Mouse (Mus musculus) liver, embryonic 11.5 days (tissue): ENCODE measurements around the gene Tubb4a. TPM values are rescaled to one million over a fixed set of nuclear protein-coding genes. Genes with fewer than 3 reads are reported as not detected.
A peak's percentile ranks its signal among the peaks of the same experiment; 100 is the strongest.

ENCODE experiments used
- ATAC-seq: fragments of 200-750 bp; cut with Nextera tagmentation; replicated peaks from 2 replicates; pipeline ENCODE4 v1.8.0; 2017; ENCODE audit warnings: moderate number of reproducible peaks, mild to moderate bottlenecking, moderate TSS enrichment, moderate library complexity; ENCODE audit not compliant: low FRiP score
- DNase-seq: peaks from one replicate; pipeline ENCODE4 v3.0.0-alpha.2; 2017; ENCODE audit warnings: low spot score
- H3K27ac ChIP-seq: fragments of 300-500 bp; sonication (generic); 2 replicates; pipeline ENCODE4 v1.5.1; 2014; ENCODE audit warnings: mild to moderate bottlenecking, low read depth, low read length, control low read depth
- H3K27me3 ChIP-seq: fragments of 300-500 bp; sonication (generic); replicated peaks from 2 replicates; pipeline ENCODE4 v1.6.1; 2014; ENCODE audit warnings: low read length, mixed read lengths; ENCODE audit not compliant: control insufficient read depth, insufficient read depth
- H3K36me3 ChIP-seq: fragments of 300-500 bp; sonication (generic); 2 replicates; pipeline ENCODE4 v1.6.1; 2014; ENCODE audit warnings: mild to moderate bottlenecking, low read length, moderate library complexity, mixed read lengths; ENCODE audit not compliant: control insufficient read depth, insufficient read depth
- H3K4me1 ChIP-seq: fragments of 300-500 bp; sonication (generic); replicated peaks from 2 replicates; pipeline ENCODE4 v1.6.1; 2014; ENCODE audit warnings: low read length, mixed read lengths; ENCODE audit not compliant: control insufficient read depth, insufficient read depth
- H3K4me2 ChIP-seq: fragments of 300-500 bp; sonication (generic); 2 replicates; pipeline ENCODE4 v1.6.1; 2014; ENCODE audit warnings: mild to moderate bottlenecking, control low read depth, moderate library complexity
- H3K4me3 ChIP-seq: fragments of 300-500 bp; sonication (generic); 2 replicates; pipeline ENCODE4 v1.5.1; 2014; ENCODE audit warnings: low read depth, low read length, control low read depth
- H3K9ac ChIP-seq: fragments of 300-500 bp; sonication (generic); 2 replicates; pipeline ENCODE4 v1.6.1; 2014; ENCODE audit warnings: low read depth, low read length, control low read depth
- H3K9me3 ChIP-seq: fragments of 300-500 bp; sonication (generic); 2 replicates; pipeline ENCODE4 v1.6.1; 2016; ENCODE audit warnings: low read length, inconsistent platforms, mixed read lengths; ENCODE audit not compliant: control insufficient read depth
- WGBS: fragments of 180-500 bp; shearing (Covaris S2); extraction: QIAGEN DNeasy Blood & Tissue Kit; methylation state at CpG from one replicate; pipeline ENCODE4 v1.1.7; 2014; 5-methylcytosine and 5-hydroxymethylcytosine counted together
- polyA plus RNA-seq: library from polyadenylated mRNA; unstranded; fragments of >200 nt; fragmentation: Nextera tagmentation; extraction: Ambion mirVana; gene quantifications from 2 replicates; pipeline ENCODE4 v1.2.1, GENCODE M21; 2014

Gene Tubb4a
- polyA plus RNA-seq, 1 experiment from 2014 or later = 5.0 TPM

DNA sequence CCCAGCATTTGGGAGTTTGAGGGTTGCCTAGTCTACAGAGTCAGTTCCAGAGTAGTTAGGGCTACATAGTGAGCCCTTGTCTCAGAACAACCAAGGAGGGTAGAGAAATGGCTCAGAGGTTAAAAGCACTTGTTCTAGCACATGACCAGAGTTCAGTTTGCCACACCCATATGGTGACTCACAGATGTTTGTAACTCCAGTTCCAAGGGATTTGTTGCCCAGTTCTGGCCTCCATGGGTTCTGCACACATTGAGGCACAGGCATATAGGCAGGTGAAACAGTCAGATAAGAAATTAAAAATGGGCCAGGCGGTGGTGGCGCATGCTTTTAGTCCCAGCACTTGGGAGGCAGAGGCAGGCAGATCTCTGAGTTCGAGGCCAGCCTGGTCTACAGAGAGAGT is 6.6 kb upstream of the Tubb4a start:
- no peaks in the 10 kb centered on the region for H3K9me3 ChIP-seq
- H3K9ac ChIP-seq = no peak overlapping the region
- no peak overlapping the region for H3K4me3 ChIP-seq
- DNase-seq (no peak), ATAC-seq (no peak)
- H3K4me1 ChIP-seq = 0 out of 2 replicates have a peak, but pooled peaks cover 5% of the 10 kb centered on the region
- peaks cover 5% of the 10 kb centered on the region for H3K27me3 ChIP-seq
- no peaks in the 10 kb centered on the region for H3K36me3 ChIP-seq
- 80% methylated on average over 3 of the region's 3 CpGs for WGBS
- no peak overlapping the region for H3K27ac ChIP-seq
- H3K4me2 ChIP-seq = no peak overlapping the region

DNA sequence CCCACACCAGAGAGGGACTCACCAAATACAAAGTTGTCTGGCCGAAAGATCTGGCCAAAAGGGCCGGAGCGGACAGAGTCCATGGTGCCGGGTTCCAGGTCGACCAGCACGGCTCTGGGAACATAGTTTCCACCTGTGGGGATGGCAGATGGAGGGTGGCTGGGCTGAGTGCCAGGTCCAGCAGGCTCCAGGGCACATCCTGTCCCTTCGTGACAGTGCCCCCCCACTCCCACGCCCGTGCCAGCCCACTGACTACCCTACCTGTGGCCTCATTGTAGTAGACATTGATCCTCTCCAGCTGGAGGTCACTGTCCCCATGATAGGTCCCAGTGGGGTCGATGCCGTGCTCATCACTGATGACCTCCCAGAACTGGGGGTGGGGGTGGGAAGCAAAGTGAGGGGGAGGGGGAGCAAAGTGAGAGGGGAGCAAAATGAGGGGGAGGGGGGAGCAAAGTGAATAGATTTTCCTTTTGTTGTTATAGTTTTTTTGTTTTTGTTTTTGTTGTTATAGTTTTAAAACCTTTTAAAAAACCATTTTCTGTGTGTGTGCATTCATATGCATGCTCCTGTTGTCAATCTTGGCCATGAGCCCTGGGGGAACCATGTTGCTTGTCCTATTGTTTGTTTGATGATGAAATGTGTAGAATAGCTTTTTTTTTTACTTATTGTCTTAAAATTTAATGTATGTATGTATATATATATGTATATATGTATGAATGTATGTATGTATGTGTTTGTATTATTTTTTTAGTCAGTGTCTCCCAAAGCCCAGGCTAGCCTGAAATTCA is 1.4 kb downstream of the Tubb4a start:
- Histone ChIP-seq H3K36me3 (no peaks in the 10 kb centered on the region), H3K4me3 (no peak overlapping the region), H3K9ac (no peak overlapping the region), H3K4me1 (peaks cover 2% of the 10 kb centered on the region; the same call in 1 of the 2 replicates), H3K27me3 (peaks cover 21% of the 10 kb centered on the region), H3K4me2 (no peak overlapping the region), H3K9me3 (no peaks in the 10 kb centered on the region), H3K27ac (no peak overlapping the region)
- DNase-seq = no peak
- 81% methylated on average over 11 of the region's 11 CpGs for WGBS
- no peak for ATAC-seq

DNA sequence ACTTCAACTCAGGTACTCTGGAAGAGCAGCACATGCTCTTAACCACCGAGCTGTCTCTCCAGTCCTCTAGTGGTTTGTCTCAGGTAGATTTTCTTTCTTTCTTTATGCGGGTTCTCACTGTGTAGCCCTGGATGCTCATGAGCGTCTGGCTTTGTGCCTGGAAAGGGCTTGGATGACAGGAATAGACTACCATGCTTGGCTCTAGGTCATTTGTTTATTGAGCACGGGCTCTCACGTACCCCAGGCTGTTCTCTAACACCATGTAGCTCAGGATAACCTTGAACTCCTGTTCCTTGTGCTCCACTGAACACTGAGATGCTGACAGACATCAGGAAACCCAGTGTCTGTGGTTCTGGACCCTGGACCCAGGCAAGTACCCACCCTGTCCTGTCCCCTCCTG is 5.1 kb downstream of the Tubb4a start:
- Histone ChIP-seq H3K4me1 (peaks cover 8% of the 10 kb centered on the region), H3K27me3 (peaks cover 12% of the 10 kb centered on the region), H3K4me2 (no peak overlapping the region), H3K9me3 (no peaks in the 10 kb centered on the region), H3K4me3 (no peak overlapping the region), H3K27ac (no peak overlapping the region), H3K9ac (no peak overlapping the region), H3K36me3 (no peaks in the 10 kb centered on the region)
- ATAC-seq = no peak
- 83% methylated on average over 5 of the region's 5 CpGs for WGBS
- DNase-seq = no peak

DNA sequence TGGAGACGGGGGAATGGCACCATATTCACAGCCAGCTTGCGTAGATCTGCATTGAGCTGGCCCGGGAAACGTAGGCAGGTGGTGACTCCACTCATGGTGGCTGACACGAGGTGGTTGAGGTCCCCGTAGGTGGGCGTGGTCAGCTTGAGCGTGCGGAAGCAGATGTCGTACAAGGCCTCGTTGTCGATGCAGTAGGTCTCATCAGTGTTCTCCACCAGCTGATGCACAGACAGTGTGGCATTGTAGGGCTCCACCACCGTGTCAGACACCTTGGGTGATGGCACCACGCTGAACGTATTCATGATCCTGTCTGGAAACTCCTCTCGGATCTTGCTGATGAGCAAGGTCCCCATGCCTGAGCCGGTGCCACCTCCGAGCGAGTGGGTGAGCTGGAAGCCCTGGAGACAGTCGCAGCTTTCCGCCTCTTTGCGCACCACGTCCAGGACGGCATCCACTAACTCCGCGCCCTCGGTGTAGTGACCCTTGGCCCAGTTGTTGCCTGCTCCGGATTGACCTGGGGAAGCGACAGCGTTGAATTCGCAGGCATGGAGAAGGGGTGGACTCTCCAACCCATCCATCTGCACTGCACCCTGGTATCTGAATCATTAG is 6.2 kb downstream of the Tubb4a start:
- no peak overlapping the region for H3K4me2 ChIP-seq
- ATAC-seq (no peak), DNase-seq (no peak)
- no peak overlapping the region for H3K27ac ChIP-seq
- no peaks in the 10 kb centered on the region for H3K9me3 ChIP-seq
- 0 out of 2 replicates have a peak, but pooled peaks cover 3% of the 10 kb centered on the region for H3K27me3 ChIP-seq
- WGBS = 90% methylated on average over 31 of the region's 31 CpGs
- H3K9ac ChIP-seq = no peak overlapping the region
- H3K36me3 ChIP-seq = no peaks in the 10 kb centered on the region
- peaks cover 6% of the 10 kb centered on the region; the same call in 1 of the 2 replicates for H3K4me1 ChIP-seq
- H3K4me3 ChIP-seq = no peak overlapping the region

DNA sequence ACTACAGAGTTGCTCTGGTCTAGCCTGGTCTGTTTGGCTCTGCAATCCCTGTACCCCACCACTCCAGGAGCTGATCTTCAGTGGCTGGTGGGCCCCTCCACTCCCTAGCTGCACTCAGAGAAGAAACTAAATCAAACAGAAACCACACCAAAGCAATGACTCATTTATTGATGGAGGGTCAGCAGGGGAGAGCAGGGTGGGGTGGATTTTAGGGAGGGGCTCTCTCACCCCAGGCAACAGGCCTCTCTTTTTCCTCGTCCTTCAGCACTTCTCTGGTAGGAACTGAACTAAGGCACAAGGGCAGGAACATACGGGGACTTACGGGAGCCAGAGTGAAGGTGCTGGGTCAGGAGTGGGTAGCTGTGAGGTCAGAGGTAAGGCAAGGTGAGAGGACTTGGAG is 7.7 kb downstream of the Tubb4a start:
- ATAC-seq = no peak
- WGBS = 65% methylated on average over 3 of the region's 3 CpGs
- Histone ChIP-seq H3K27ac (no peak overlapping the region), H3K36me3 (no peaks in the 10 kb centered on the region), H3K9me3 (no peaks in the 10 kb centered on the region), H3K4me2 (no peak overlapping the region), H3K4me3 (no peak overlapping the region), H3K4me1 (peaks cover 6% of the 10 kb centered on the region; the same call in 1 of the 2 replicates), H3K9ac (no peak overlapping the region), H3K27me3 (no peaks in the 10 kb centered on the region)
- no peak for DNase-seq

DNA sequence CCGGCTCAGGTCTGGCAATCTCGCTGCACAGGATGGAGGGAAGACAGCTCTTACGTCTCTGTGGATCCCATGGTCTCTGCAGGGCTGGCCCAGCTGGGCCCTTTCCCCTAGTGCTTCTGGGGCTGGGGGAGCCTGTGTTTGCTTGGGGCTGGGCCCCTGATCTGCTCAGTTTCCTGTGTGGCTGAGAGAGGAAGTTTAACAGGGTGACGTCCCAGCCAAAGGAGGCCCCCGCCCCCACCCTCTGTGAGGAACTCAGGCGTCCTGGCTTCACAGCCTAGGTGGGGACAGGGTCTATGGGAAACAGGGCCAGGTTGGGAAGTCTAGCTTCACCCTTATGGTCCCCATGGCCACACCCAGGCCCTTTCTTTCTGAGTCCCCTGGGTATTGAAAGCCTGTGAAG is 9.2 kb downstream of the Tubb4a start, which contains the start of gene Dennd1c:
Gene Dennd1c (minus strand): TSS at position 179 of the 400 bp plus-strand sequence.
- 0 out of 2 replicates have a peak within 1 kb of the TSS, but pooled peaks have one; percentile 1 for H3K9ac ChIP-seq
- no peaks in the 10 kb centered on the region for H3K36me3 ChIP-seq
- DNase-seq = no peak
- peak within 1 kb of the TSS; percentile 26 for H3K4me2 ChIP-seq
- ATAC-seq = peak; percentile 38
- no peak within 1 kb of the TSS for H3K27ac ChIP-seq
- H3K4me1 ChIP-seq = peaks cover 6% of the 10 kb centered on the region; the same call in 1 of the 2 replicates
- 25% methylated on average over 6 of the region's 6 CpGs for WGBS
- no peaks in the 10 kb centered on the region for H3K27me3 ChIP-seq
- H3K4me3 ChIP-seq = no peak within 1 kb of the TSS
- H3K9me3 ChIP-seq = no peaks in the 10 kb centered on the region

DNA sequence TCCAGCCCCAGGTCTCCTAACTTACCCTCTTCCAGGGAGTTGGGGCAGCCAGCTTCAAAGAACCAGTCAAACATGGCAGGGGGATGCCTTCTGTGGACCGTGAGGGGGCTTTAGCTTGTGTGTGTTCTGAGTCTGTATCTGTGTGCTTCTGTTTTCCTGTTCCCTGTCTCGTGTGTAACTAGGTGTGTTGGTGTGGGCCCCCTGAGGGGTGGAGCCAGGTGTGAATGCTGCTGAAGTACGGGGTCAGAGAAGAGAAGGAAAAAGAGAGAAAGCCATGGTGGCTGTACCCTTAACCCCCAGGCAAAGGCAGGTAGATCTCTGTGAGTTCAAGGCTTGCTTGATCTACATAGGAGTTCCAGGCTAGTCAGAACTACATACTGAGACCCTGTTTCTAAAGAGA is 10.7 kb downstream of the Tubb4a start:
- H3K4me3 ChIP-seq = no peak overlapping the region
- WGBS = 54% methylated on average over 3 of the region's 3 CpGs
- DNase-seq (no peak), ATAC-seq (no peak)
- H3K36me3 ChIP-seq = no peaks in the 10 kb centered on the region
- no peak overlapping the region for H3K27ac ChIP-seq
- H3K9me3 ChIP-seq = no peaks in the 10 kb centered on the region
- no peak overlapping the region for H3K9ac ChIP-seq
- peaks cover 6% of the 10 kb centered on the region; the same call in 1 of the 2 replicates for H3K4me1 ChIP-seq
- no peaks in the 10 kb centered on the region for H3K27me3 ChIP-seq
- no peak overlapping the region for H3K4me2 ChIP-seq

DNA sequence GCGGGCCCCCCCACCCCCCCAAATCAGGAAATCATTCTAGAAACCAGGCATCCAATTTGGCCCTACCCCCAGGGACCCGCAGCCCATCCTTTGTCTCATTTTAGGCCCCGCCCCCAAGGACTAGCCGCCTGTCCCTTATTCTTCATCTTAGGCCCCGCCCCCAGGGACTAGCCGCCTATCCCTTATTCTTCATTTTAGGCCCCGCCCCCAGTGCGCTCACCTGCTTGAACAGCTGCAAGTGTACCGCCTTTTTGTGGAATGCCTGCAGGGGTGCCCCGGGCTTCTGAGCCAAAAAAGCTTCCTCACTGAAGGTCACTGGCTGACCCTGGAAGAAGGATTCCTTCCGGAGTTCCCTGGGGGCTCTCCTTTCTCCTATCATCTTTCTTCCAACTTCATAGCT is 16.9 kb downstream of the Tubb4a start:
- ATAC-seq = no peak; the same call in 1 of the 2 replicates
- H3K4me2 ChIP-seq = peak overlapping the region; percentile 22; the same call in 1 of the 2 replicates
- H3K36me3 ChIP-seq = no peaks in the 10 kb centered on the region
- H3K9me3 ChIP-seq = no peaks in the 10 kb centered on the region
- no peaks in the 10 kb centered on the region for H3K27me3 ChIP-seq
- H3K4me1 ChIP-seq = no peaks in the 10 kb centered on the region; the same call in 1 of the 2 replicates
- H3K27ac ChIP-seq = no peak overlapping the region
- H3K4me3 ChIP-seq = no peak overlapping the region
- WGBS = 12% methylated on average over 11 of the region's 11 CpGs
- no peak for DNase-seq
- H3K9ac ChIP-seq = no peak overlapping the region
